Mouse (Mus musculus) small intestine, adult 2 months (tissue): Measurements from ENCODE around the gene Med4. TPM values are rescaled to one million over a fixed set of nuclear protein-coding genes. Genes with fewer than 3 reads are reported as not detected.

Experiments used
- H3K27ac ChIP-seq: fragments of 200-500 bp; 2 replicates; pipeline ENCODE4 v1.5.1; 2012; ENCODE audit warnings: low read depth, low read length, control low read depth, inconsistent platforms; ENCODE audit not compliant: insufficient read depth
- H3K27me3 ChIP-seq: fragments of 200-500 bp; 2 replicates; pipeline ENCODE4 v1.6.1; 2012; ENCODE audit warnings: mild to moderate bottlenecking, moderate library complexity, low read length, inconsistent platforms; ENCODE audit not compliant: control insufficient read depth, insufficient read depth
- H3K36me3 ChIP-seq: fragments of 200-500 bp; 2 replicates; pipeline ENCODE4 v1.6.1; 2012; ENCODE audit warnings: mild to moderate bottlenecking, low read length, control low read depth, inconsistent platforms; ENCODE audit not compliant: control insufficient read depth, insufficient read depth
- H3K4me1 ChIP-seq: fragments of 200-500 bp; 2 replicates; pipeline ENCODE4 v1.6.1; 2012; ENCODE audit warnings: low read length, inconsistent platforms, mixed read lengths; ENCODE audit not compliant: control insufficient read depth, insufficient read depth, insufficient read length
- H3K4me3 ChIP-seq: fragments of 200-500 bp; 2 replicates; pipeline ENCODE4 v1.5.1; 2012; ENCODE audit warnings: low read depth, mild to moderate bottlenecking, control low read depth, inconsistent platforms, low read length, moderate library complexity
- CTCF ChIP-seq: fragments of 200-500 bp; IDR thresholded peaks from 2 replicates; pipeline ENCODE4 v1.5.1; 2012; ENCODE audit warnings: low read depth, mild to moderate bottlenecking, control low read depth, inconsistent platforms, low read length, moderate library complexity, mixed read lengths; ENCODE audit not compliant: insufficient replicate concordance, insufficient read length; ENCODE audit errors: extremely low read depth
- POLR2A ChIP-seq: fragments of 200-500 bp; IDR thresholded peaks from 2 replicates; pipeline ENCODE4 v1.6.1; 2012; ENCODE audit warnings: low read depth, mild to moderate bottlenecking, control low read depth, inconsistent platforms, low read length, moderate library complexity
- WGBS: fragments of 180-500 bp; shearing (Covaris S2); methylation state at CpG from one replicate; pipeline ENCODE4 v1.1.7; 2018; 5-methylcytosine and 5-hydroxymethylcytosine counted together
- polyA plus RNA-seq: library from polyadenylated mRNA; depleted of rRNA; stranded (reverse); fragments of >200 nt; gene quantifications from 2 replicates; pipeline ENCODE4 v1.2.3, GENCODE M21; 2012

The Med4 gene
- polyA plus RNA-seq, 1 experiment = 8.7 TPM

- H3K4me3 ChIP-seq = no peak overlapping the region
- no peak overlapping the region for H3K27ac ChIP-seq
- no peaks in the 10 kb centered on the region for H3K36me3 ChIP-seq
- TF ChIP-seq CTCF (no peak), POLR2A (no peak)
- H3K4me1 ChIP-seq = no peaks in the 10 kb centered on the region
- 22% methylated on average over 3 of the region's 3 CpGs for WGBS
- no peaks in the 10 kb centered on the region for H3K27me3 ChIP-seq
Observed at GRCm38 (mm10) chr14:73473670-73474460, 36.0 kb upstream of the Med4 start.

- TF ChIP-seq CTCF (no peak), POLR2A (no peak)
- Histone ChIP-seq H3K27me3 (no peaks in the 10 kb centered on the region), H3K36me3 (no peaks in the 10 kb centered on the region), H3K27ac (no peak overlapping the region), H3K4me1 (no peaks in the 10 kb centered on the region), H3K4me3 (no peak overlapping the region)
- 6% methylated on average over 7 of the region's 7 CpGs for WGBS
Observed at GRCm38 (mm10) chr14:73474636-73475093, 35.2 kb upstream of the Med4 start.

GRCm38 (mm10) chr14:73475506-73475905 lies 34.3 kb upstream of the Med4 start:
- TF ChIP-seq POLR2A (no peak), CTCF (no peak)
- Histone ChIP-seq H3K27ac (peak overlapping the region; percentile 68), H3K4me3 (no peak overlapping the region), H3K4me1 (no peaks in the 10 kb centered on the region), H3K36me3 (no peaks in the 10 kb centered on the region), H3K27me3 (no peaks in the 10 kb centered on the region)
- 75% methylated on average over 7 of the region's 7 CpGs for WGBS

- no peaks in the 10 kb centered on the region for H3K4me1 ChIP-seq
Observed at GRCm38 (mm10) chr14:73476361-73476934, 33.4 kb upstream of the Med4 start.

GRCm38 (mm10) chr14:73477077-73477476 lies 32.7 kb upstream of the Med4 start:
- no peak for TF ChIP-seq POLR2A
- no peak for TF ChIP-seq CTCF
- H3K36me3 ChIP-seq = no peaks in the 10 kb centered on the region
- H3K4me3 ChIP-seq = no peak overlapping the region
- no peaks in the 10 kb centered on the region for H3K27me3 ChIP-seq
- peak overlapping the region; percentile 33; the same call in 1 of the 2 replicates for H3K27ac ChIP-seq
- H3K4me1 ChIP-seq = no peaks in the 10 kb centered on the region
- 89% methylated on average over 10 of the region's 10 CpGs for WGBS

More at GRCm38 (mm10) chr14:73476361-73476934, 33.4 kb upstream of the Med4 start:
- Histone ChIP-seq H3K36me3 (no peaks in the 10 kb centered on the region), H3K27ac (peak overlapping the region; percentile 33; the same call in 1 of the 2 replicates), H3K4me3 (no peak overlapping the region), H3K27me3 (no peaks in the 10 kb centered on the region)
- TF ChIP-seq POLR2A (no peak), CTCF (no peak)
- WGBS = 73% methylated on average over 8 of the region's 8 CpGs

- no peak for TF ChIP-seq CTCF
- no peak for TF ChIP-seq POLR2A
- no peak overlapping the region for H3K4me3 ChIP-seq
- WGBS = 84% methylated on average over 3 of the region's 3 CpGs
Observed at GRCm38 (mm10) chr14:73478321-73478720, 31.5 kb upstream of the Med4 start.

GRCm38 (mm10) chr14:73479771-73480170 lies 30.1 kb upstream of the Med4 start:
- no peaks in the 10 kb centered on the region for H3K27me3 ChIP-seq
- 89% methylated on average over 1 of the region's 1 CpGs for WGBS
- H3K27ac ChIP-seq = no peak overlapping the region
- H3K36me3 ChIP-seq = no peaks in the 10 kb centered on the region
- H3K4me1 ChIP-seq = no peaks in the 10 kb centered on the region
- TF ChIP-seq CTCF (no peak), POLR2A (no peak)
- no peak overlapping the region for H3K4me3 ChIP-seq

More at GRCm38 (mm10) chr14:73478321-73478720, 31.5 kb upstream of the Med4 start:
- Histone ChIP-seq H3K27me3 (no peaks in the 10 kb centered on the region), H3K36me3 (no peaks in the 10 kb centered on the region), H3K27ac (no peak overlapping the region), H3K4me1 (no peaks in the 10 kb centered on the region)
